Mouse (Mus musculus) heart, embryonic 12.5 days (tissue): ENCODE data around the gene Cdc42se2. TPM values are rescaled to one million over a fixed set of nuclear protein-coding genes. Genes with fewer than 3 reads are reported as not detected.

Source experiments
- ATAC-seq: fragments of 200-750 bp; cut with Nextera tagmentation; 2 replicates; pipeline ENCODE4 v1.8.0; 2017; ENCODE audit warnings: moderate TSS enrichment, moderate library complexity; ENCODE audit not compliant: insufficient number of reproducible peaks, low FRiP score
- H3K27ac ChIP-seq: fragments of 300-500 bp; sonication (generic); 2 replicates; pipeline ENCODE4 v1.5.1; 2016; ENCODE audit warnings: mild to moderate bottlenecking, moderate library complexity; ENCODE audit not compliant: poor library complexity, severe bottlenecking
- H3K27me3 ChIP-seq: fragments of 300-500 bp; sonication (generic); replicated peaks from 2 replicates; pipeline ENCODE4 v1.6.1; 2016; ENCODE audit warnings: mild to moderate bottlenecking, moderate library complexity
- H3K36me3 ChIP-seq: fragments of 300-500 bp; sonication (generic); 2 replicates; pipeline ENCODE4 v1.6.1; 2016; ENCODE audit warnings: mild to moderate bottlenecking, moderate library complexity
- H3K4me1 ChIP-seq: fragments of 300-500 bp; sonication (generic); replicated peaks from 2 replicates; pipeline ENCODE4 v1.6.1; 2016; ENCODE audit warnings: mild to moderate bottlenecking
- H3K4me2 ChIP-seq: fragments of 300-500 bp; sonication (generic); 2 replicates; pipeline ENCODE4 v1.6.1; 2016; ENCODE audit warnings: mild to moderate bottlenecking, moderate library complexity
- H3K4me3 ChIP-seq: fragments of 300-500 bp; sonication (generic); 2 replicates; pipeline ENCODE4 v1.5.1; 2016; ENCODE audit warnings: mild to moderate bottlenecking
- H3K9ac ChIP-seq: fragments of 300-500 bp; sonication (generic); 2 replicates; pipeline ENCODE4 v1.6.1; 2016; ENCODE audit warnings: mild to moderate bottlenecking, moderate library complexity
- H3K9me3 ChIP-seq: fragments of 300-500 bp; sonication (generic); replicated peaks from 2 replicates; pipeline ENCODE4 v1.6.1; 2016; ENCODE audit warnings: mild to moderate bottlenecking, moderate library complexity
- WGBS: fragments of 180-500 bp; shearing (Covaris S2); methylation state at CpG from one replicate; pipeline ENCODE4 v1.1.7; 2016; 5-methylcytosine and 5-hydroxymethylcytosine counted together
- polyA plus RNA-seq: library from polyadenylated mRNA; unstranded; fragments of >200 nt; fragmentation: Nextera tagmentation; extraction: Ambion mirVana; gene quantifications from 2 replicates; pipeline ENCODE4 v1.2.1, GENCODE M21; 2016

Cdc42se2 gene
- polyA plus RNA-seq, 1 experiment from 2014 or later: 68.9 TPM

- 87% methylated on average over 5 of the region's 5 CpGs for WGBS
- H3K4me2 ChIP-seq: no peak overlapping the region
- no peak overlapping the region for H3K4me3 ChIP-seq
- H3K36me3 ChIP-seq: peaks cover 17% of the 10 kb centered on the region
- peaks cover 18% of the 10 kb centered on the region for H3K4me1 ChIP-seq
- H3K27me3 ChIP-seq: no peaks in the 10 kb centered on the region
- no peak overlapping the region for H3K9ac ChIP-seq
- ATAC-seq: no peak
- no peaks in the 10 kb centered on the region for H3K9me3 ChIP-seq
- H3K27ac ChIP-seq: no peak overlapping the region
These were observed 32.3 kb downstream of the Cdc42se2 start for GRCm38 (mm10) chr11:54755148-54755664.

DNA sequence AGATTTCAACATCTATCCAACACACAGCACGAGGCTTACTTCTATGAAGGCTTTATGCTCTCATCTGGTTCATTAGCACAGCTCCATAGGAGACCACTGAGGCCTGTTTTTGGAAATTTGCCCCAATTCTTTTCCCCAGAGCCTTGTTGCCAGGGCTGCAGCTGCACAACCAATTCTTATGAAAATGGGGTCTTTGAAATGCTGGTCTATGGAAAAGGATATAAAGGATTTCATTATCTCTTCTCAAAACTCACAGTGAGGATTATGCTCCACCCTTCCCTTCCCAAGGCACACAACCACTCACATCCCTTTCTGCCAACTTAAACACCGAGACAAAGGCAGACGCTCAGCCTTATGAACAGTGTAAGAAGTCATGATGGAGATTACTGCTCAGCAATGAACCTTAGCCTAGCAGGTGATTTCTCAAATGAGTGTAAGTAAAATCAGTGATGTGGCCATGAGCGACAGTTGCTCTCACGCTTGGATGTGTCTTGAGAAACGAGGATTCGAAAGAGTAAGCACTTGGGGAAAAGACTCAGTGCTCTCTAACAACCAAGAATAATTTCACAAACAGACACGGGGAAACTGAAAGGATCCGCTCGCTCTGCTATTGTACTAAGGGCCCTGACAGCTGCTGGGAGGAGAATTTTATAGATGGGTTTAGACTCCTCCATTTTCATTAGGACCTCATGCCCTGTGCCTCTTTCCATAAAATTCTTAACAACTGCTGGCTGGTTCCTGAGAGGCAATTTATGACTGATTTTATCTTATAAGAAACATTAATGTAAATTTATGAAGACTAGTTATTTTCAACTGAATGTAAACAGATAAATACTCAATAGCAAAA lies 33.0 kb downstream of the Cdc42se2 start:
- H3K9me3 ChIP-seq: no peaks in the 10 kb centered on the region
- ATAC-seq: no peak
- no peak overlapping the region for H3K4me3 ChIP-seq
- peaks cover 19% of the 10 kb centered on the region for H3K36me3 ChIP-seq
- no peak overlapping the region for H3K27ac ChIP-seq
- H3K27me3 ChIP-seq: no peaks in the 10 kb centered on the region
- WGBS: 84% methylated on average over 10 of the region's 10 CpGs
- H3K9ac ChIP-seq: no peak overlapping the region
- H3K4me2 ChIP-seq: no peak overlapping the region
- peaks cover 18% of the 10 kb centered on the region for H3K4me1 ChIP-seq

GRCm38 (mm10) chr11:54751502-54751901 lies 36.0 kb downstream of the Cdc42se2 start:
- Histone ChIP-seq H3K36me3 (peaks cover 32% of the 10 kb centered on the region), H3K4me2 (no peak overlapping the region), H3K9ac (no peak overlapping the region), H3K4me1 (peaks cover 18% of the 10 kb centered on the region), H3K27ac (no peak overlapping the region), H3K4me3 (no peak overlapping the region), H3K27me3 (no peaks in the 10 kb centered on the region), H3K9me3 (no peaks in the 10 kb centered on the region)
- 40% methylated on average over 4 of the region's 4 CpGs for WGBS
- no peak for ATAC-seq

DNA sequence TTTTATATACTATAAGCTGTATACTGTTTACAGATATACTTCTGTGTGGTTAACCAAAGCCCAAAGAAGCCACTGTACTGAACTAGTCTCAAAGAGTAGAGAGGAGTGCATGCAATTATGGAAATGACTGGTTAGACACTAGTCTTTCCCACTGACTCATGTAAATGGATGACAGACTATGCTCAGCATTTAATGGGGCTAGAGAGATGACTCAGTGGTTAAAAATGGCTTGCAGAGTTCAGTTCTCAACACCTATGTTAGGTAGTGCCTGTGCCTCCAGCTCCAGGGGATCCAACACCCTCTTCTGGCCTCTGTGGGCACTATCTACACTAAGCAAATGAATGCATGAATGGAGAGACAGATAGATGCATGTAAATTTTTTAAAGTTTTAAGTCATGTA lies 38.6 kb downstream of the Cdc42se2 start:
- H3K9me3 ChIP-seq: no peaks in the 10 kb centered on the region
- no peak for ATAC-seq
- no peak overlapping the region for H3K4me3 ChIP-seq
- H3K9ac ChIP-seq: no peak overlapping the region
- H3K4me2 ChIP-seq: no peak overlapping the region
- no peaks in the 10 kb centered on the region for H3K27me3 ChIP-seq
- H3K4me1 ChIP-seq: peaks cover 6% of the 10 kb centered on the region
- H3K36me3 ChIP-seq: peaks cover 24% of the 10 kb centered on the region
- no peak overlapping the region for H3K27ac ChIP-seq

- Histone ChIP-seq H3K9ac (no peak overlapping the region), H3K9me3 (no peaks in the 10 kb centered on the region), H3K27ac (no peak overlapping the region), H3K4me3 (no peak overlapping the region), H3K27me3 (no peaks in the 10 kb centered on the region), H3K36me3 (peaks cover 29% of the 10 kb centered on the region), H3K4me1 (peaks cover 7% of the 10 kb centered on the region; the same call in 1 of the 2 replicates), H3K4me2 (no peak overlapping the region)
- 76% methylated on average over 1 of the region's 1 CpGs for WGBS
- no peak for ATAC-seq
These were observed 43.2 kb downstream of the Cdc42se2 start for GRCm38 (mm10) chr11:54744231-54744630.

DNA sequence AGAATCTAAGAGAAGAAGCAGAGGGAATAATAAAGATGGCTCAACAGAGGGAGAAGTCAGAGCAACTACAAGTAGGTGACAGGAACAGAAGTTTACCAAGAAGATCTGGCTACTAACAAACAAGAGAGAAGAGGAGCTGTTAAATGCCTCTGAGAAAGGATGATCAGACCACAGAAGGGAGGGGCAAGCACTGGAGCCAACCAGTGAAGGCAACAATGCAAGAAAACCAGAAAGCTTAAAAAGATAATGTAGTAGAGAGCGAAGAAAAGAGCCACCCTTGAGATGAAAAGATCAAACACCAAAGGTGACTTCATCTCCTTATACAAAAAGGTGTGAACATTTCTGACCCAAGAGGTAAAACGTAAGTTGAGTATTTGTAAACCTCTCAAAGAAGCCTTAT lies 46.1 kb downstream of the Cdc42se2 start:
- no peak for ATAC-seq
- 90% methylated on average over 2 of the region's 2 CpGs for WGBS
- Histone ChIP-seq H3K27me3 (no peaks in the 10 kb centered on the region), H3K4me1 (peaks cover 13% of the 10 kb centered on the region), H3K4me2 (no peak overlapping the region), H3K36me3 (peaks cover 28% of the 10 kb centered on the region), H3K9me3 (no peaks in the 10 kb centered on the region), H3K4me3 (no peak overlapping the region), H3K27ac (no peak overlapping the region), H3K9ac (no peak overlapping the region)

GRCm38 (mm10) chr11:54739012-54739750 lies 48.3 kb downstream of the Cdc42se2 start:
- Histone ChIP-seq H3K9me3 (no peaks in the 10 kb centered on the region), H3K4me3 (no peak overlapping the region), H3K27me3 (no peaks in the 10 kb centered on the region), H3K36me3 (peaks cover 46% of the 10 kb centered on the region), H3K4me2 (no peak overlapping the region), H3K27ac (no peak overlapping the region), H3K9ac (no peak overlapping the region), H3K4me1 (peaks cover 11% of the 10 kb centered on the region)
- 91% methylated on average over 4 of the region's 4 CpGs for WGBS
- ATAC-seq: no peak

GRCm38 (mm10) chr11:54736903-54737302 lies 50.6 kb downstream of the Cdc42se2 start:
- WGBS: 73% methylated on average over 5 of the region's 5 CpGs

GRCm38 (mm10) chr11:54735114-54735513 lies 52.4 kb downstream of the Cdc42se2 start:
- no peak overlapping the region for H3K9ac ChIP-seq
- H3K36me3 ChIP-seq: peaks cover 51% of the 10 kb centered on the region
- WGBS: 70% methylated on average over 1 of the region's 1 CpGs

More at GRCm38 (mm10) chr11:54736903-54737302, 50.6 kb downstream of the Cdc42se2 start:
- H3K27ac ChIP-seq: no peak overlapping the region
- H3K4me3 ChIP-seq: no peak overlapping the region
- no peak for ATAC-seq
- no peaks in the 10 kb centered on the region for H3K27me3 ChIP-seq
- no peaks in the 10 kb centered on the region for H3K9me3 ChIP-seq
- H3K4me2 ChIP-seq: no peak overlapping the region
- peaks cover 14% of the 10 kb centered on the region for H3K4me1 ChIP-seq
- H3K36me3 ChIP-seq: peaks cover 54% of the 10 kb centered on the region
- no peak overlapping the region for H3K9ac ChIP-seq

DNA sequence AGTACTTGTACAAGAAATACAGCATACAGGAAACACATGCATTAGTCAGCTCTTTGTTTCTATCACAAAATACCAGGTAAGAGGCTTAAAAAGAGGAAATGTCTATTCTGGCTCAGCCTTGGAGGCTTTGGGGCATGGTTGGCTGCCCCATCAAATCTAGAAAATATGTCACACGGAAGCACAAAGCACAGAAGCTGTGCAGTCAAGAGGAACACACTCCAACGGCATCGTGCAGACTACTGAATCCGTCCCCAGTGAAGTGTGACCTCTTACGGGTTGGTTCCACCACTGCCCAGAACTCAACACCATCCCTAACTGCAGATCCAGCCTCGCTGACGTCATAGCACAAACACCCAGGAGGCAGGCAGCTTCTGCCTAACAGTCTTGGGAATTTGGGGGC lies 53.9 kb downstream of the Cdc42se2 start:
- Histone ChIP-seq H3K9ac (no peak overlapping the region), H3K4me1 (peaks cover 9% of the 10 kb centered on the region), H3K4me3 (no peak overlapping the region), H3K27me3 (no peaks in the 10 kb centered on the region), H3K9me3 (no peaks in the 10 kb centered on the region), H3K36me3 (peaks cover 40% of the 10 kb centered on the region), H3K27ac (no peak overlapping the region), H3K4me2 (no peak overlapping the region)
- no peak for ATAC-seq
- WGBS: 71% methylated on average over 7 of the region's 7 CpGs

More at GRCm38 (mm10) chr11:54735114-54735513, 52.4 kb downstream of the Cdc42se2 start:
- peaks cover 14% of the 10 kb centered on the region for H3K4me1 ChIP-seq
- ATAC-seq: no peak
- no peaks in the 10 kb centered on the region for H3K27me3 ChIP-seq
- H3K27ac ChIP-seq: no peak overlapping the region
- no peaks in the 10 kb centered on the region for H3K9me3 ChIP-seq
- H3K4me3 ChIP-seq: no peak overlapping the region
- no peak overlapping the region for H3K4me2 ChIP-seq

GRCm38 (mm10) chr11:54731367-54731766 lies 56.1 kb downstream of the Cdc42se2 start:
- H3K9me3 ChIP-seq: no peaks in the 10 kb centered on the region
- WGBS: 82% methylated on average over 7 of the region's 7 CpGs
- no peaks in the 10 kb centered on the region for H3K27me3 ChIP-seq
- H3K4me1 ChIP-seq: peaks cover 23% of the 10 kb centered on the region
- H3K9ac ChIP-seq: no peak overlapping the region
- peaks cover 37% of the 10 kb centered on the region for H3K36me3 ChIP-seq
- no peak overlapping the region for H3K27ac ChIP-seq
- H3K4me2 ChIP-seq: no peak overlapping the region
- no peak for ATAC-seq
- no peak overlapping the region for H3K4me3 ChIP-seq
